Mouse (Mus musculus): ENCODE measurements around the gene Hdgfl2. TPM values are rescaled to one million over a fixed set of nuclear protein-coding genes. Genes with fewer than 3 reads are reported as not detected.
"Not testable (repeated sequence)": the region's sequence is repeated elsewhere in the genome, so short reads cannot be mapped to it uniquely, and the experiment has no call there.

Hdgfl2 gene
- total RNA-seq, 2 experiments from 2014 or later = 96.5 to 104 TPM

DNA sequence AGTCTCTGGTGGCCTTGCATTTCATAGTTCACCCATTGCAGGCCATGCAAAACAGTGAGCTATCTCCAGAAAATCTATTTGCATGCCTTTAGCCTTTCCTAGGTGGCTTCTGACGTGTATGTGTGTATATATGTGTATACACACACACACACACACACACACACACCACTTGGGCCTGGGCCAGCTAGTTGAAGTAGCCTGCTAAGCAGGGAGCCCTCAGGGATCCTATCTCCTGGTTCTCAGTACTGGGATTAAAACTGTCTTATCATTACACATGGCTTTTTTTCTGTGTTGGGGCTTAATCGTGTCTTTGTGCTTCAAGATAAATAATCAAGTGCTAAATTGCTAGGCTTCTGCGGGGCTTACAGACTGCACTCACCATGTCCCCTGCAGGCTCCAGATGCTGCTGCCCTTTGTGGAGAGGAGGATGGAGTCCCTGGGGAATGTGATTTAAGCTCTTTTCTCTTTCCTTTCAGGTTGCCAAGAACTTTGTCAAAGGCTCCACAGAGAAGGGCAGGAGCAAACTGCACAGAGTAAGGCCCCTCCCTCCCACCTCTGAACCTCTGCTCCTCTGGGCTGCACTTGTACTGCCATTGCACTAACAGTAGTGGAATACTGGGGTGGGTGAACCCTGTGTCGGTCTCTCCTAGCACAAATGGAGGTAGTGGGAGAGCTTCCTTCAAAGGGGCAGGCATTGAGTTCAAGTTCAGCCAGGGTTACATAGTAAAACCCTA lies 23.3 kb upstream of the Hdgfl2 start:
- no peak for DNase-seq (ENCODE audit: extremely low spot score in 1 of 2, low spot score in 2 of 2)
- intact Hi-C loops (cut with DNase I) = no loop called here

- intact Hi-C loops (cut with DNase I) = no loop called here
- no peak for DNase-seq (ENCODE audit: extremely low spot score in 1 of 2, low spot score in 2 of 2)
These were observed 21.9 kb upstream of the Hdgfl2 start for GRCm38 (mm10) chr17:56057381-56058120.

DNA sequence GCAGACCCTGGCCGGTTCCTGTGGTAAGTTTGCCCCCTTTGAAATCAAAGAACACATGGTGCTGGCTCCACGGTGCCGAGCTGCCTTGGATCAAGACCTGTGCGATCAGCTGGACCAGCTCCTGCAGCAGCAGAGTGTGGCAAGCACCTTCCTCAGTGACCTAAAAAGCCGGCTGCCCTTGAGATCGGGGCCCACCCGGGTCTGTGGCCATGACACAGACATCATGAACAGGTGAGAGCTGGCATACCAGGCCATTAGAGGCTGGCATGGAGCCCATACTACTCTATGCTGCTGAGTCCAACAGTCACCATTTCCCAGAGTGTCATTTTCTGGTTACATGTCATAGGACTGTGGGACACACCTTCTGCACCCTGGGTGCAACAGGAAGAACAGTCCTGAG lies 17.4 kb upstream of the Hdgfl2 start:
- intact Hi-C loops (cut with DNase I) = no loop called here
- no peak for DNase-seq (ENCODE audit: extremely low spot score in 1 of 2, low spot score in 2 of 2)

- DNase-seq (ENCODE audit: extremely low spot score in 1 of 2, low spot score in 2 of 2); intact Hi-C loops (cut with DNase I): not testable (repeated sequence)
These were observed 13.7 kb upstream of the Hdgfl2 start for GRCm38 (mm10) chr17:56065715-56066114.

- DNase-seq (ENCODE audit: extremely low spot score in 1 of 2, low spot score in 2 of 2) = no peak
- intact Hi-C loops (cut with DNase I) = no loop called here
These were observed 13.0 kb upstream of the Hdgfl2 start for GRCm38 (mm10) chr17:56066451-56066850.

DNA sequence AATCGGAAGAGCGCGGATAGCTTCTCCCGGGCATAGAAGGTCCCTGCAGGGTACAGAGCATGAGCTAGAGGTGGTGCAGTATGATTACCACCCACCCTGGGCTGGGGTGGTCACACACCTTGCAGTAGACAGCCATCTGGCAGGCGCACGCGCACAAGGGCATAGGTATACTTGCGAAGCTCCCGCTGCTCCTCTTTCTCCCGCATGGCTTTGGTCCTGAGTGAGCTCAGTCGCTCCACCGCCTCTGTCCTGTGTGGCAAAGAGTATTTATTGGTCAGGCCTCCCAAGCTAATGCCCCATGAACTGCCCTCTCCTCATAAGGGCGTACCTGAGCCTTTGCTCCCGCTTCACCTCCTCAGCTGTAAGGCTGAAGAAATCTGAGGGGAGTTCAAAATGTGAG lies 10.4 kb upstream of the Hdgfl2 start:
- DNase-seq (ENCODE audit: extremely low spot score in 1 of 2, low spot score in 2 of 2) = no peak
- intact Hi-C loops (cut with DNase I) = no loop called here

GRCm38 (mm10) chr17:56071126-56071525 lies 8.3 kb upstream of the Hdgfl2 start:
- intact Hi-C loops (cut with DNase I) = no loop called here
- DNase-seq (ENCODE audit: extremely low spot score in 1 of 2, low spot score in 2 of 2) = no peak

- no peak for DNase-seq (ENCODE audit: extremely low spot score in 1 of 2, low spot score in 2 of 2)
- intact Hi-C loops (cut with DNase I) = no loop called here
These were observed 7.2 kb upstream of the Hdgfl2 start for GRCm38 (mm10) chr17:56072243-56072642.

DNA sequence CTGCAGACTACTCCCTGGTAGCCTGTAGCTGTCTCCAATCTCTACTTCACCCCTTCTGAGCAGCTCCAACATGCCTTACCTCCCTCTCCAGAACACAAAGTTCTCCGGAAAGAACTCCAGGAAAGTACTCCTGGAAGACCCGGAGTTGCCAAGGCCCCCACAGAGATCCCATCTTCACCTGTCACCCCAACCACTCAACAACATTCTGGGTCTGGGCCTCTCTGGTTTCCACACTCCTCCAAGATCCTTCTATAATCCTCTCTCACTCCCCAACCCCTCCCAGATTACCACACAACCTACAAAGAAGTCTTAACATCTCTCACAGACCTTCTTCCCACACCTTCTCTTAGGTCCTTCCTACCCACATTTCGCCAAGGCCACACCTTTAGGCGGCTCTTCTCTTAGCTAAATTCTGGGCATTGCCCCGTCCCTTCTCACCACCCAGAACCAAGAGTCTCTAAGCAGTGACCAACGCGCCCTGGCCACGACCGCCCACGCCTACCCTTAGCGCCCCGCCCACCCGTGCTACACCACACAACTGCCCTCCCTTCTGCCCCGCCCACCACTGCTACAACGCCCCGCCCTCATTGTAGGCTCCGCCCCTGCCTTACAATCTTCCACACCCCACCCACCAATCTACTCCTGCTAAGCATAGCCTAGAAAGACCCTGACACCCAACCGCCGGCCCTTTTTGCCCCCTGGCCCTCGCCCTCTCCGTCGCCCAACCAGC lies 5.2 kb upstream of the Hdgfl2 start:
- intact Hi-C loops (cut with DNase I) = no loop called here
- DNase-seq (ENCODE audit: extremely low spot score in 1 of 2, low spot score in 2 of 2) = peak; percentile 53 to 90

DNA sequence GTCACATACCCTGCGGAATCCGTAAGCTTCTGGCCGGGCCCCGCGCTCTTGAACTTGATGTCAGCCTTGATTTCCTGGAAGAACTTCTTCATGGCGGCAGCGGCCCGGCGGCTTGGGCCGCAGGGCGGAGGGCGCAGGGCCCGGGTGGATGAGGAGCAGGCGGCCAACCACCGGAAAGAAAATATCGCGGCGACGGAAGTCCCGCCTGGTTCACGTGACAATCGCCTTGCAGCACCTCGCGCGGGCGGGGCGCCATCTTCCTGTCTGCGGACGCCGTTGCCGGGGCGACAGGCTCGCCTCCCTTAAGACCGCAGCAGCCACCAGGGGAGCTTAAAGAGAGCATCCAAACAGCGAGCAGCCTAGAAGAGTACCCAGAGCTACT lies 4.6 kb upstream of the Hdgfl2 start, which contains the start of gene Ubxn6:
Gene Ubxn6 (minus strand): TSS at position 202 of the 382 bp plus-strand sequence.
- DNase-seq (ENCODE audit: extremely low spot score in 1 of 2, low spot score in 2 of 2) = peak; percentile 96 to 100
- intact Hi-C loops (cut with DNase I) = no loop called here

DNA sequence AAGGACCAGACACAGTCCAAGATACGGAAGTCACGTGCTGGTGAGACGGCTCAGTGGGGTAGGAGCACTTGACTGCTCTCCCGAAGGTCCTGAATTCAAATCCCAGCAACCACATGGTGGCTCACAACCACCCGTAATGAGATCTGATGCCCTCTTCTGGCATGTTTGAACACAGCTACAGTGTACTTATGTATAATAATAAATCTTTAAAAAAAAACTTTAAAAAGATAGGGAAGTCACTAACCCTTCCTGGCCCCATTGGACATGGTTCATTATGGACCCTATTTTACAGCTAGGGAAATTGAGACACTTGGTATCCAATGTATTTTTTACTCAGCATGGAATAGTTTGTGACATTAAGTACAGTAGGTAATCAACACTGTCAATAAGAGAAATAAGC lies 1.9 kb upstream of the Hdgfl2 start:
- no peak for DNase-seq (ENCODE audit: extremely low spot score in 1 of 2, low spot score in 2 of 2)
- intact Hi-C loops (cut with DNase I) = no loop called here

DNA sequence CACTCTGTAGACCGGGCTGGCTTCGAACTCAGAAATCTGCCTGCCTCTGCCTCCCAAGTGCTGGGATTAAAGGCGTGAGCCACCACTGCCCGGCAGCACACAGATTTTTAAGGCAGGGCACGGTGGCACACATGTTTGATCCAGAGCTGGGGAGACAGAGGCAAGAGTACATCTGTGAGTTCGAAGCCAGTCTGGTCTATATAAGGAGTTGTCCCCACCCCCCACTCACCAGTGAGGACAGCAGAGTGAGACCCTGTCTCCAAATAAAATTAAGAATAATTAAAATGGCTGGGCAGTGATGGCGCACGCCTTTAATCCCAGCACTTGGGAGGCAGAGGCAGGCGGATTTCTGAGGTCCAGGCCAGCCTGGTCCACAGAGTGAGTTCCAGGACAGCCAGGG lies 1.1 kb upstream of the Hdgfl2 start:
- DNase-seq (ENCODE audit: extremely low spot score in 1 of 2, low spot score in 2 of 2); intact Hi-C loops (cut with DNase I): not testable (repeated sequence)

DNA sequence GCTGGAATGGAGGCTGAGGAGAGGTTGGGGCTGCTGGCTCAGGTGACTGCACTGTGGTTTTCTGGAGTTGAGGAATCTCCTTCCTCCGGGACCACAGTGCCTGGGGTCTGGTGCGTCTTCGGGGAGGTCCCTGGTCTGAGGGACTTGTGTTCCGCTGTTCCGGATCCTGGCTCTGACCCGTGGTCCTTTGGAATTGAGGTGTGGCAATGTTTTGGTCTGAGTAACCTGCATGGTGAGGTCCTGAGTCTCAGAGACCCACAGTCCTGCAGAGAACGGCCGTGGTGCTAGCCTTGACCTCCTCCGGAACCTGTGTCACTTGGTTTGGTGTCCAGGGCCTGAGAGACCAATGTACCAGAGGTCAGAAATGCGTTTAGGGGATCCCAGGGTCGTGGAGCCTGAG lies 487 bp downstream of the Hdgfl2 start:
- intact Hi-C loops (cut with DNase I) = no loop called here

GRCm38 (mm10) chr17:56080781-56081585 lies 1.5 kb downstream of the Hdgfl2 start:
- DNase-seq (ENCODE audit: extremely low spot score in 1 of 2, low spot score in 2 of 2) = peak; percentile 71 to 79
- intact Hi-C loops (cut with DNase I) = no loop called here

More for the DNA sequence above, 487 bp downstream of the Hdgfl2 start:
- peak in 1 of 2 experiments; percentile 47 for DNase-seq (ENCODE audit: extremely low spot score in 1 of 2, low spot score in 2 of 2)

DNA sequence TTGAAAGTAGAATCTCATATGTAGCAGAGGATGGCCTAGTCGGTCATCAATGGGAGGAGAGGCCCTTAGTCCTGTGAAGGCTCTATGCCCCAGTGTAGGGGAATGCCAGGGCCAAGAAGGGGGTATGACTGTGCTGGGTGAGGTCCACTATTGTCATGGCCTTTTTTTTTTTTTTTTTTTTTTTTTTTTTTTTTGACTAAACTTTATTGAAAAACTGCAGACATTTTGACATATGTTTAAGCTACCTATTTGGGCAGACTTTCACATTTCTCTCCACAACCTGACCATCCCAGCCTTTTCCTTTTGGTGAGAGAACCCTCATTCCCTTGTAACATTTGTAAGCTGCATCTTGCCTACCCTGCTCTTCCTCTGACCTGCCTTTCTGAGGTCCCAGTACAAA lies 12.9 kb downstream of the Hdgfl2 start:
- intact Hi-C loops (cut with DNase I) = no loop called here
- no peak for DNase-seq (ENCODE audit: extremely low spot score in 1 of 2, low spot score in 2 of 2)

- intact Hi-C loops (cut with DNase I) = no loop called here
- no peak for DNase-seq (ENCODE audit: extremely low spot score in 1 of 2, low spot score in 2 of 2)
These were observed 13.4 kb downstream of the Hdgfl2 start for GRCm38 (mm10) chr17:56092794-56093193.

DNA sequence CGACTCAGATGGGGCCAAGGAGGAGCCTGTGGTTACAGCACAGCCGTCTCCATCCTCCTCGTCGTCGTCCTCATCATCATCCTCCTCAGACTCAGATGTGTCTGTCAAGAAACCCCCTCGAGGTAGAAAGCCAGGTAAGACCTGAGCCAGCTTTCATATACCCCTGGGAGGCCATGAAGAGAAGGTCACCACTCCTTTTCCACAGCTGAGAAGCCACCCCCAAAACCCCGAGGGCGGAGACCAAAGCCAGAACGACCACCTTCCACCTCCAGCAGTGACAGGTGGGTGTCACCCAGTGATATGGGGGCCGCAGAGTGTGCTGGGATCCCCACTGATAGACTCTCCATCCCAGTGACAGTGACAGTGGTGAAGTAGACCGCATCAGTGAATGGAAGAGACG lies 17.4 kb downstream of the Hdgfl2 start:
- intact Hi-C loops (cut with DNase I) = no loop called here
- no peak for DNase-seq (ENCODE audit: extremely low spot score in 1 of 2, low spot score in 2 of 2)

DNA sequence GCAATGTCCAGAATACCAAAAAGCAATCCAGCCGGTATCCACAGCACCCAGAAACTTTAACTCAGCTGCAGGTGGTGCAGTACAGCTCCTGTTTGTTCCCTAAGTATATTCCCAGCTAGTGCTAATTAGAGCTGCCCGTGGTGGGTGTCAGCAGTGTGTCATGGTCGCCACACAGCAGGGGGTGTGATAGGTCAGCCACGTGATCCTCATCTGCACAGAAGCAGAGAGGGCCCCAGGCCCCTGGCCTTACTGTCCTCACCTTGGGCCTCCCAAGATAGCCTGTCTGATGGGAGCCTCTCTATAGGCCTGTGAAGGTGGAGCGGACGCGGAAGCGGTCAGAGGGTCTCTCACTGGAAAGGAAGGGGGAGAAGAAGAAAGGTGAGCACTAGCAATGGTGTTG lies 18.7 kb downstream of the Hdgfl2 start:
- intact Hi-C loops (cut with DNase I) = no loop called here
- no peak for DNase-seq (ENCODE audit: extremely low spot score in 1 of 2, low spot score in 2 of 2)

Measured in left cerebral cortex, postnatal 10 days (tissue).